Mouse (Mus musculus) stomach, embryonic 15.5 days (tissue): ENCODE measurements at regions not wholly inside any gene's neighbourhood (a gene's known extent, or its start where the extent isn't known, plus 50 kb on each side); places are given as distances from the start of the nearest gene placed in this dataset.

ENCODE experiments used
- ATAC-seq: fragments of 200-750 bp; cut with Nextera tagmentation; 2 replicates; pipeline ENCODE4 v1.8.0; 2017; ENCODE audit warnings: low read depth, moderate number of reproducible peaks, moderate TSS enrichment; ENCODE audit not compliant: insufficient read depth, low FRiP score
- H3K27ac ChIP-seq: fragments of 300-500 bp; sonication (generic); 2 replicates; pipeline ENCODE4 v1.5.1; 2015; ENCODE audit warnings: mild to moderate bottlenecking, inconsistent platforms
- H3K27me3 ChIP-seq: fragments of 300-500 bp; sonication (generic); replicated peaks from 2 replicates; pipeline ENCODE4 v1.6.1; 2015; ENCODE audit warnings: inconsistent platforms
- H3K36me3 ChIP-seq: fragments of 300-500 bp; sonication (generic); 2 replicates; pipeline ENCODE4 v1.6.1; 2015; ENCODE audit warnings: inconsistent platforms
- H3K4me1 ChIP-seq: fragments of 300-500 bp; sonication (generic); 2 replicates; pipeline ENCODE4 v1.6.1; 2015; ENCODE audit warnings: inconsistent platforms
- H3K4me2 ChIP-seq: fragments of 300-500 bp; sonication (generic); 2 replicates; pipeline ENCODE4 v1.6.1; 2015; ENCODE audit warnings: mild to moderate bottlenecking, inconsistent platforms
- H3K4me3 ChIP-seq: fragments of 300-500 bp; sonication (generic); replicated peaks from 2 replicates; pipeline ENCODE4 v1.5.1; 2015; ENCODE audit warnings: inconsistent platforms
- H3K9ac ChIP-seq: fragments of 300-500 bp; sonication (generic); 2 replicates; pipeline ENCODE4 v1.6.1; 2015; ENCODE audit warnings: inconsistent platforms
- H3K9me3 ChIP-seq: fragments of 300-500 bp; sonication (generic); 2 replicates; pipeline ENCODE4 v1.6.1; 2016; ENCODE audit warnings: inconsistent platforms
- WGBS: fragments of 180-500 bp; shearing (Covaris S2); methylation state at CpG from one replicate; pipeline ENCODE4 v1.1.7; 2015; 5-methylcytosine and 5-hydroxymethylcytosine counted together

GRCm38 (mm10) chr15:37067326-37067725, 59.8 kb upstream of the Zfp706 start:
- Histone ChIP-seq H3K27ac (no peak overlapping the region), H3K9me3 (no peaks in the 10 kb centered on the region), H3K4me3 (no peak overlapping the region), H3K4me1 (no peaks in the 10 kb centered on the region), H3K9ac (no peak overlapping the region), H3K4me2 (no peak overlapping the region), H3K27me3 (no peaks in the 10 kb centered on the region), H3K36me3 (no peaks in the 10 kb centered on the region)
- no peak for ATAC-seq
- WGBS = 57% methylated on average over 4 of the region's 4 CpGs

GRCm38 (mm10) chr15:37065926-37066550, 58.5 kb upstream of the Zfp706 start:
- no peaks in the 10 kb centered on the region for H3K9me3 ChIP-seq
- no peaks in the 10 kb centered on the region for H3K27me3 ChIP-seq
- 81% methylated on average over 9 of the region's 9 CpGs for WGBS
- H3K36me3 ChIP-seq = no peaks in the 10 kb centered on the region
- ATAC-seq = no peak
- no peak overlapping the region for H3K27ac ChIP-seq
- H3K9ac ChIP-seq = no peak overlapping the region
- H3K4me2 ChIP-seq = no peak overlapping the region
- H3K4me1 ChIP-seq = no peaks in the 10 kb centered on the region
- no peak overlapping the region for H3K4me3 ChIP-seq

- Histone ChIP-seq H3K27me3 (no peaks in the 10 kb centered on the region), H3K4me2 (no peak overlapping the region), H3K27ac (no peak overlapping the region), H3K4me1 (no peaks in the 10 kb centered on the region), H3K36me3 (no peaks in the 10 kb centered on the region), H3K9me3 (no peaks in the 10 kb centered on the region), H3K9ac (no peak overlapping the region), H3K4me3 (no peak overlapping the region)
- no peak for ATAC-seq
- WGBS = 87% methylated on average over 6 of the region's 6 CpGs
Measured at GRCm38 (mm10) chr15:37065408-37065807, 57.8 kb upstream of the Zfp706 start.

- 81% methylated on average over 6 of the region's 6 CpGs for WGBS
Measured at GRCm38 (mm10) chr15:37063781-37064383, 56.3 kb upstream of the Zfp706 start.

GRCm38 (mm10) chr15:37062585-37062984, 55.0 kb upstream of the Zfp706 start:
- no peak for ATAC-seq
- Histone ChIP-seq H3K27me3 (no peaks in the 10 kb centered on the region), H3K4me3 (no peak overlapping the region), H3K36me3 (no peaks in the 10 kb centered on the region), H3K4me2 (no peak overlapping the region), H3K9ac (no peak overlapping the region), H3K9me3 (no peaks in the 10 kb centered on the region), H3K27ac (no peak overlapping the region), H3K4me1 (no peaks in the 10 kb centered on the region)
- 79% methylated on average over 7 of the region's 7 CpGs for WGBS

More at GRCm38 (mm10) chr15:37063781-37064383, 56.3 kb upstream of the Zfp706 start:
- Histone ChIP-seq H3K4me1 (no peaks in the 10 kb centered on the region), H3K4me3 (no peak overlapping the region), H3K9me3 (no peaks in the 10 kb centered on the region), H3K36me3 (no peaks in the 10 kb centered on the region), H3K9ac (no peak overlapping the region), H3K27me3 (no peaks in the 10 kb centered on the region), H3K27ac (no peak overlapping the region), H3K4me2 (no peak overlapping the region)
- ATAC-seq = no peak

- Histone ChIP-seq H3K27ac (no peak overlapping the region), H3K4me1 (no peaks in the 10 kb centered on the region), H3K4me2 (no peak overlapping the region), H3K9me3 (no peaks in the 10 kb centered on the region), H3K9ac (no peak overlapping the region), H3K36me3 (no peaks in the 10 kb centered on the region), H3K27me3 (no peaks in the 10 kb centered on the region), H3K4me3 (no peak overlapping the region)
- WGBS = 72% methylated on average over 5 of the region's 6 CpGs
- peak; percentile 18; the same call in 1 of the 2 replicates for ATAC-seq
Measured at GRCm38 (mm10) chr15:37061501-37061900, 53.9 kb upstream of the Zfp706 start.

- H3K4me1 ChIP-seq = no peaks in the 10 kb centered on the region
- no peak overlapping the region for H3K4me2 ChIP-seq
Measured at GRCm38 (mm10) chr15:37060831-37061230, 53.3 kb upstream of the Zfp706 start.

More at GRCm38 (mm10) chr15:37060831-37061230, 53.3 kb upstream of the Zfp706 start:
- no peak for ATAC-seq
- no peaks in the 10 kb centered on the region for H3K9me3 ChIP-seq
- no peak overlapping the region for H3K27ac ChIP-seq
- H3K27me3 ChIP-seq = no peaks in the 10 kb centered on the region
- no peak overlapping the region for H3K4me3 ChIP-seq
- no peaks in the 10 kb centered on the region for H3K36me3 ChIP-seq
- 83% methylated on average over 6 of the region's 6 CpGs for WGBS
- H3K9ac ChIP-seq = no peak overlapping the region
